Mouse (Mus musculus): ENCODE measurements around the gene Arsb. TPM values are rescaled to one million over a fixed set of nuclear protein-coding genes. Genes with fewer than 3 reads are reported as not detected.

Arsb gene
- polyA plus RNA-seq, 1 experiment from 2014 or later, result 11.0 TPM

- Histone ChIP-seq H3K36me3 (no peaks in the 10 kb centered on the region), H3K4me3 (no peak overlapping the region), H3K4me2 (no peak overlapping the region), H3K27ac (replicated peaks) (no peak overlapping the region), H3K9ac (no peak overlapping the region), H3K9me3 (no peaks in the 10 kb centered on the region), H3K27me3 (no peaks in the 10 kb centered on the region), H3K4me1 (replicated peaks) (no peaks in the 10 kb centered on the region)
- ATAC-seq (ENCODE audit: low FRiP score, low read depth), result no peak
- 75% methylated on average over 5 of the region's 5 CpGs for WGBS
Observed at GRCm38 (mm10) chr13:93879426-93879825, 108.0 kb downstream of the Arsb start.

GRCm38 (mm10) chr13:93882132-93882531, 110.7 kb downstream of the Arsb start:
- Histone ChIP-seq H3K9me3 (no peaks in the 10 kb centered on the region), H3K4me1 (replicated peaks) (no peaks in the 10 kb centered on the region), H3K27ac (replicated peaks) (no peak overlapping the region), H3K27me3 (no peaks in the 10 kb centered on the region), H3K36me3 (no peaks in the 10 kb centered on the region), H3K4me2 (no peak overlapping the region), H3K4me3 (no peak overlapping the region), H3K9ac (no peak overlapping the region)
- WGBS, result 86% methylated on average over 3 of the region's 3 CpGs
- no peak for ATAC-seq (ENCODE audit: low FRiP score, low read depth)

GRCm38 (mm10) chr13:93886999-93887398, 115.6 kb downstream of the Arsb start:
- no peak overlapping the region for H3K9ac ChIP-seq
- H3K4me3 ChIP-seq, result no peak overlapping the region
- H3K4me1 ChIP-seq (replicated peaks), result no peaks in the 10 kb centered on the region
- no peak overlapping the region for H3K27ac ChIP-seq (replicated peaks)
- 92% methylated on average over 5 of the region's 5 CpGs for WGBS
- no peaks in the 10 kb centered on the region for H3K9me3 ChIP-seq
- no peak overlapping the region for H3K4me2 ChIP-seq
- no peak for ATAC-seq (ENCODE audit: low FRiP score, low read depth)
- H3K27me3 ChIP-seq, result no peaks in the 10 kb centered on the region
- H3K36me3 ChIP-seq, result no peaks in the 10 kb centered on the region

- 96% methylated on average over 2 of the region's 2 CpGs for WGBS
- no peaks in the 10 kb centered on the region for H3K27me3 ChIP-seq
- H3K27ac ChIP-seq (replicated peaks), result no peak overlapping the region
Observed at GRCm38 (mm10) chr13:93888196-93888595, 116.8 kb downstream of the Arsb start.

GRCm38 (mm10) chr13:93888916-93889315, 117.5 kb downstream of the Arsb start:
- no peak overlapping the region for H3K27ac ChIP-seq (replicated peaks)
- no peaks in the 10 kb centered on the region for H3K9me3 ChIP-seq
- no peaks in the 10 kb centered on the region for H3K27me3 ChIP-seq
- no peaks in the 10 kb centered on the region for H3K36me3 ChIP-seq
- WGBS, result 82% methylated on average over 3 of the region's 3 CpGs
- H3K4me3 ChIP-seq, result no peak overlapping the region
- no peak for ATAC-seq (ENCODE audit: low FRiP score, low read depth)
- no peak overlapping the region for H3K9ac ChIP-seq
- H3K4me2 ChIP-seq, result no peak overlapping the region
- no peaks in the 10 kb centered on the region for H3K4me1 ChIP-seq (replicated peaks)

More at GRCm38 (mm10) chr13:93888196-93888595, 116.8 kb downstream of the Arsb start:
- Histone ChIP-seq H3K9ac (no peak overlapping the region), H3K36me3 (no peaks in the 10 kb centered on the region), H3K4me2 (no peak overlapping the region), H3K4me1 (replicated peaks) (no peaks in the 10 kb centered on the region), H3K9me3 (no peaks in the 10 kb centered on the region), H3K4me3 (no peak overlapping the region)
- ATAC-seq (ENCODE audit: low FRiP score, low read depth), result no peak

- no peak overlapping the region for H3K9ac ChIP-seq
- no peaks in the 10 kb centered on the region for H3K36me3 ChIP-seq
- no peaks in the 10 kb centered on the region for H3K27me3 ChIP-seq
- H3K4me1 ChIP-seq (replicated peaks), result no peaks in the 10 kb centered on the region
- H3K27ac ChIP-seq (replicated peaks), result no peak overlapping the region
- ATAC-seq (ENCODE audit: low FRiP score, low read depth), result no peak
- H3K9me3 ChIP-seq, result no peaks in the 10 kb centered on the region
- no peak overlapping the region for H3K4me3 ChIP-seq
- H3K4me2 ChIP-seq, result no peak overlapping the region
- 71% methylated on average over 3 of the region's 3 CpGs for WGBS
Observed at GRCm38 (mm10) chr13:93889991-93890390, 118.6 kb downstream of the Arsb start.

- Histone ChIP-seq H3K4me2 (no peak overlapping the region), H3K27me3 (no peaks in the 10 kb centered on the region), H3K4me1 (replicated peaks) (no peaks in the 10 kb centered on the region), H3K4me3 (no peak overlapping the region), H3K9ac (no peak overlapping the region), H3K27ac (replicated peaks) (no peak overlapping the region), H3K9me3 (no peaks in the 10 kb centered on the region), H3K36me3 (no peaks in the 10 kb centered on the region)
- WGBS, result 75% methylated on average over 6 of the region's 6 CpGs
- ATAC-seq (ENCODE audit: low FRiP score, low read depth), result no peak
Observed at GRCm38 (mm10) chr13:93891276-93891675, 119.8 kb downstream of the Arsb start.

- Histone ChIP-seq H3K4me2 (no peak overlapping the region), H3K36me3 (no peaks in the 10 kb centered on the region), H3K4me3 (no peak overlapping the region), H3K4me1 (replicated peaks) (0 out of 2 replicates have a peak, but pooled peaks cover under 1% of the 10 kb centered on the region), H3K9ac (no peak overlapping the region), H3K9me3 (no peaks in the 10 kb centered on the region), H3K27ac (replicated peaks) (no peak overlapping the region), H3K27me3 (no peaks in the 10 kb centered on the region)
- ATAC-seq (ENCODE audit: low FRiP score, low read depth), result no peak
- WGBS, result 90% methylated on average over 7 of the region's 7 CpGs
Observed at GRCm38 (mm10) chr13:93892101-93892500, 120.7 kb downstream of the Arsb start.

GRCm38 (mm10) chr13:93894105-93894504, 122.7 kb downstream of the Arsb start:
- Histone ChIP-seq H3K9ac (no peak overlapping the region), H3K9me3 (no peaks in the 10 kb centered on the region), H3K27ac (replicated peaks) (no peak overlapping the region), H3K4me3 (no peak overlapping the region), H3K4me1 (replicated peaks) (0 out of 2 replicates have a peak, but pooled peaks cover 9% of the 10 kb centered on the region), H3K36me3 (no peaks in the 10 kb centered on the region), H3K4me2 (no peak overlapping the region), H3K27me3 (no peaks in the 10 kb centered on the region)
- ATAC-seq (ENCODE audit: low FRiP score, low read depth), result no peak
- WGBS, result 85% methylated on average over 2 of the region's 2 CpGs

GRCm38 (mm10) chr13:93895430-93895829, 124.0 kb downstream of the Arsb start:
- H3K36me3 ChIP-seq, result no peaks in the 10 kb centered on the region
- H3K27ac ChIP-seq (replicated peaks), result no peak overlapping the region
- no peaks in the 10 kb centered on the region for H3K9me3 ChIP-seq
- 87% methylated on average over 2 of the region's 2 CpGs for WGBS
- no peak overlapping the region for H3K4me2 ChIP-seq
- H3K4me3 ChIP-seq, result no peak overlapping the region
- H3K27me3 ChIP-seq, result no peaks in the 10 kb centered on the region
- H3K4me1 ChIP-seq (replicated peaks), result 0 out of 2 replicates have a peak, but pooled peaks cover 9% of the 10 kb centered on the region
- no peak overlapping the region for H3K9ac ChIP-seq
- ATAC-seq (ENCODE audit: low FRiP score, low read depth), result no peak

- Histone ChIP-seq H3K4me3 (no peak overlapping the region), H3K27me3 (no peaks in the 10 kb centered on the region), H3K27ac (replicated peaks) (peak overlapping the region; percentile 30; the same call in 1 of the 2 replicates), H3K36me3 (no peaks in the 10 kb centered on the region), H3K4me2 (no peak overlapping the region), H3K9ac (no peak overlapping the region), H3K4me1 (replicated peaks) (0 out of 2 replicates have a peak, but pooled peaks cover 9% of the 10 kb centered on the region), H3K9me3 (no peaks in the 10 kb centered on the region)
- 0 out of 2 replicates have a peak, but pooled peaks have one; percentile 63 for ATAC-seq (ENCODE audit: low FRiP score, low read depth)
- 51% methylated on average over 13 of the region's 13 CpGs for WGBS
Observed at GRCm38 (mm10) chr13:93897943-93898826, 126.8 kb downstream of the Arsb start.

GRCm38 (mm10) chr13:93899378-93900256, 128.2 kb downstream of the Arsb start:
- 90% methylated on average over 3 of the region's 3 CpGs for WGBS
- ATAC-seq (ENCODE audit: low FRiP score, low read depth), result no peak
- Histone ChIP-seq H3K4me3 (no peak overlapping the region), H3K27me3 (no peaks in the 10 kb centered on the region), H3K4me1 (replicated peaks) (0 out of 2 replicates have a peak, but pooled peaks cover 9% of the 10 kb centered on the region), H3K36me3 (no peaks in the 10 kb centered on the region), H3K4me2 (no peak overlapping the region), H3K27ac (replicated peaks) (no peak overlapping the region), H3K9me3 (no peaks in the 10 kb centered on the region), H3K9ac (no peak overlapping the region)

Data from hindbrain, embryonic 15.5 days (tissue).